ENCODE assay signal across 9 mouse cellular contexts in the genomic region with DNA sequence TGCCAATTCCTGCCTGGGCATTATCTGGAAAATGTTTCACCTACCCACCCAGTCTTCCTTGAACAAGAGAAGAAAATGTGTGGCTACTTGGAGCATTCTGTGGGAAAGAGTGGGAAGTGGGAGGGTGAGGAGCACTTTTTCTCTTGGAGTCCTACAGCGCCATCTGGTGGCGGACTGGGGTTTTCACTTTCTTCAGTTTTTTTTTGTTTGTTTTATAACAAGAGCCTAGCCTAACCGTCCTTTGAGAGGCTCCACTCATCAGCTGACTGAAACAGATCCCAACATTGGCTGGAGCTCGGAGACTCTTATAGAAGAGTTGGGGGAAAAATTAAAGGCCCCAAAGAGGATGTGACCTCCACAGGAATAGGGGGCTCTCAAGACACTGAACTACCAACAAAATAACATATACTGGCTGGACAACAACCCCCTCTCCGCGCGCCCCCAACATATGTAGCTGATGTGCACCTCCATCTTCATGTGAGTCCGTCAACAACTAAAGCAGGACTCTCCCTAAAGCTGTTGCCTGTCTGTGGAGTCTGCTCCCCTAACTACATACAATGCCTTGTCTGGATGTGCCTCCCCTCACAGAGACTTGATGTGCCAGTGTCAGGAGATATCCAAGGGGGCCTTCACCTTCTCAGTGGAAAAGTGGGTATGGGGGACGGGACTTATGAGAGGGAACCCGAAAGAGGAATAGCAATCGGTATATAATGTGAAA. TPM values are rescaled to one million over a fixed set of nuclear protein-coding genes. Genes with fewer than 3 reads are reported as not detected.
DNase-seq lines count a peak whose midpoint lies in the region; ATAC-seq lines count a peak whose summit lies in the region.
"Had no signal": no experiment of that assay in that cellular context is flagged by ENCODE, and none has a peak within 500 bp of the region (broad histone marks: within the 10 kb centered on the region; RNA-seq: fewer than 3 reads in every experiment).

No protein-coding gene starts in this region.

- H3K36me3 ChIP-seq in forebrain, embryonic 13.5 days (ENCODE audit: poor library complexity, severe bottlenecking) = no peaks in the 10 kb centered on the region
- no peaks in the 10 kb centered on the region for H3K36me3 ChIP-seq in hindbrain, embryonic 11.5 days (ENCODE audit: control insufficient read depth, insufficient read depth, low read length)
- H3K36me3 ChIP-seq: lung, embryonic 15.5 days had no signal

- H3K4me2 ChIP-seq in forebrain, embryonic 13.5 days = peak overlapping the region; percentile 20; the same call in 1 of the 2 replicates
- H3K4me2 ChIP-seq in hindbrain, embryonic 11.5 days (replicated peaks; ENCODE audit: low read depth, low read length) = no peak overlapping the region
- H3K4me2 ChIP-seq: lung, embryonic 15.5 days had no signal

- no peak overlapping the region for H3K9ac ChIP-seq in forebrain, embryonic 13.5 days
- H3K9ac ChIP-seq in hindbrain, embryonic 11.5 days (ENCODE audit: low read depth, low read length) = no peak overlapping the region
- H3K9ac ChIP-seq: lung, embryonic 15.5 days had no signal

- WGBS in forebrain, embryonic 13.5 days = 56% methylated on average over 11 of the region's 11 CpGs
- WGBS in hindbrain, embryonic 11.5 days = 53% methylated on average over 11 of the region's 11 CpGs

- peak; percentile 43 for DNase-seq in Muller cell, postnatal 12 days (ENCODE audit: inconsistent ontology term)
- DNase-seq in c-Kit-positive CD71-negative TER-119-negative erythroid progenitor cells, embryonic 14.5 days (ENCODE audit: low read depth) = peak; percentile 40
- DNase-seq in hindbrain, embryonic 11.5 days (ENCODE audit: low spot score) = peak; percentile 79
- peak; percentile 59 to 71 for DNase-seq in layer of hippocampus, postnatal 36 days
- DNase-seq in right cerebral cortex, postnatal 36 days (ENCODE audit: low spot score in 2 of 2) = peak; percentile 57 to 68

- no peak overlapping the region for H3K27ac ChIP-seq in forebrain, embryonic 13.5 days
- no peak overlapping the region for H3K27ac ChIP-seq in hindbrain, embryonic 11.5 days (ENCODE audit: low read depth, low read length)
- H3K27ac ChIP-seq: lung, embryonic 15.5 days had no signal

- H3K4me1 ChIP-seq in forebrain, embryonic 13.5 days = peaks cover 5% of the 10 kb centered on the region; the same call in 1 of the 2 replicates
- no peaks in the 10 kb centered on the region for H3K4me1 ChIP-seq in hindbrain, embryonic 11.5 days (replicated peaks; ENCODE audit: control insufficient read depth, insufficient read depth, low read length)
- H3K4me1 ChIP-seq: lung, embryonic 15.5 days had no signal

- H3K4me3 ChIP-seq in forebrain, embryonic 13.5 days = no peak overlapping the region
- H3K4me3 ChIP-seq in hindbrain, embryonic 11.5 days (ENCODE audit: low read depth, low read length) = no peak overlapping the region
- H3K4me3 ChIP-seq: lung, embryonic 15.5 days had no signal

- no peaks in the 10 kb centered on the region for H3K27me3 ChIP-seq in forebrain, embryonic 13.5 days
- no peaks in the 10 kb centered on the region for H3K27me3 ChIP-seq in hindbrain, embryonic 11.5 days (ENCODE audit: control insufficient read depth, insufficient read depth, low read length)
- H3K27me3 ChIP-seq: lung, embryonic 15.5 days had no signal

- peak; percentile 82 for ATAC-seq in forebrain, embryonic 13.5 days
- peak; percentile 30; the same call in 1 of the 2 replicates for ATAC-seq in hindbrain, embryonic 11.5 days (ENCODE audit: low FRiP score)
- ATAC-seq in megakaryocyte-erythroid progenitor cell, adult 5-6 weeks (replicated peaks; ENCODE audit: low FRiP score, low TSS enrichment, poor library complexity, severe bottlenecking) = peak; percentile 63
- no peak for ATAC-seq in erythroid progenitor cell, adult 5-6 weeks (replicated peaks; ENCODE audit: low FRiP score, poor library complexity, severe bottlenecking)

- H3K9me3 ChIP-seq in forebrain, embryonic 13.5 days (replicated peaks) = no peaks in the 10 kb centered on the region
- no peaks in the 10 kb centered on the region for H3K9me3 ChIP-seq in hindbrain, embryonic 11.5 days (ENCODE audit: control insufficient read depth, low read length)
- H3K9me3 ChIP-seq: lung, embryonic 15.5 days had no signal

RNA-seq across cellular contexts. Expression of gene Kcne1l, which starts 8.4 kb away (rescaled TPM):
- polyA plus RNA-seq in forebrain, embryonic 13.5 days (2015; fragmentation: Nextera tagmentation; extraction: Ambion mirVana) = 18.3 and 20.2 TPM in 2 replicates
- 30.6 and 31.2 TPM in 2 replicates for polyA plus RNA-seq in hindbrain, embryonic 11.5 days (2014; fragmentation: Nextera tagmentation; extraction: Ambion mirVana)
- total RNA-seq in layer of hippocampus, postnatal 36 days (2021) = 1 to 10 TPM; 3.4 to 3.9 TPM
- total RNA-seq in megakaryocyte-erythroid progenitor cell, adult 5-6 weeks (2014; fragmentation: Nextera tagmentation) = not detected in 2 replicates
- not detected in 2 replicates for total RNA-seq in megakaryocyte-erythroid progenitor cell, adult 5-6 weeks (2017)
- not detected in 2 replicates for total RNA-seq in erythroid progenitor cell, adult 5-6 weeks (2015; ENCODE audit: low replicate concordance)
- total RNA-seq in erythroid progenitor cell, adult 5-6 weeks (2017; ENCODE audit: low replicate concordance) = not detected in 2 replicates

Comparison
In these comparisons a context has a peak if more than half of its experiments do, and no peak if none do; other contexts are left out.
1. RNA of gene Kcne1l, which starts 8.4 kb away (total RNA-seq): 3.4 to 3.9 TPM in layer of hippocampus, postnatal 36 days; not detected in megakaryocyte-erythroid progenitor cell, adult 5-6 weeks and not detected in erythroid progenitor cell, adult 5-6 weeks; every median in the first group is over 4 times any median in the second.
2. Peak in every context shown above with its lines, with median percentiles within 50 percentile points of each other: DNase-seq.